Mouse (Mus musculus): Measurements from ENCODE around the gene Wdr46. TPM values are rescaled to one million over a fixed set of nuclear protein-coding genes. Genes with fewer than 3 reads are reported as not detected.
A peak's percentile ranks its signal among the peaks of the same experiment; 100 is the strongest.

The Wdr46 gene
- polyA plus RNA-seq, 1 experiment from 2014 or later = 23.1 TPM

GRCm38 (mm10) chr17:33931947-33932346 lies 8.5 kb upstream of the Wdr46 start:
- Histone ChIP-seq H3K4me2 (ENCODE audit: low read depth, low read length) (peak overlapping the region; percentile 68; the same call in 1 of the 2 replicates), H3K27ac (ENCODE audit: low read length) (no peak overlapping the region), H3K9me3 (replicated peaks; ENCODE audit: control insufficient read depth, low read length) (no peaks in the 10 kb centered on the region), H3K4me1 (ENCODE audit: control insufficient read depth, insufficient read depth, low read length) (peaks cover 19% of the 10 kb centered on the region), H3K4me3 (replicated peaks; ENCODE audit: low read length) (peak overlapping the region; percentile 63; the same call in 1 of the 2 replicates), H3K9ac (ENCODE audit: low read length) (peak overlapping the region; percentile 21; the same call in 1 of the 2 replicates), H3K27me3 (ENCODE audit: control insufficient read depth, insufficient read depth, low read length) (no peaks in the 10 kb centered on the region), H3K36me3 (ENCODE audit: control insufficient read depth, insufficient read depth, low read length) (0 out of 2 replicates have a peak, but pooled peaks cover 8% of the 10 kb centered on the region)
- WGBS = 94% methylated on average over 11 of the region's 11 CpGs
- no peak for ATAC-seq (ENCODE audit: insufficient read depth, low FRiP score)

- no peak overlapping the region for H3K27ac ChIP-seq (ENCODE audit: low read length)
- peaks cover 19% of the 10 kb centered on the region for H3K4me1 ChIP-seq (ENCODE audit: control insufficient read depth, insufficient read depth, low read length)
- H3K4me2 ChIP-seq (ENCODE audit: low read depth, low read length) = no peak overlapping the region
- H3K9ac ChIP-seq (ENCODE audit: low read length) = no peak overlapping the region
- no peaks in the 10 kb centered on the region for H3K27me3 ChIP-seq (ENCODE audit: control insufficient read depth, insufficient read depth, low read length)
- H3K36me3 ChIP-seq (ENCODE audit: control insufficient read depth, insufficient read depth, low read length) = 0 out of 2 replicates have a peak, but pooled peaks cover 8% of the 10 kb centered on the region
- H3K4me3 ChIP-seq (replicated peaks; ENCODE audit: low read length) = no peak overlapping the region
- no peaks in the 10 kb centered on the region for H3K9me3 ChIP-seq (replicated peaks; ENCODE audit: control insufficient read depth, low read length)
- no peak for ATAC-seq (ENCODE audit: insufficient read depth, low FRiP score)
- 85% methylated on average over 14 of the region's 14 CpGs for WGBS
These were observed 8.0 kb upstream of the Wdr46 start for GRCm38 (mm10) chr17:33932448-33932847.

- Histone ChIP-seq H3K9ac (ENCODE audit: low read length) (no peak overlapping the region), H3K36me3 (ENCODE audit: control insufficient read depth, insufficient read depth, low read length) (0 out of 2 replicates have a peak, but pooled peaks cover 8% of the 10 kb centered on the region), H3K4me3 (replicated peaks; ENCODE audit: low read length) (no peak overlapping the region), H3K4me2 (ENCODE audit: low read depth, low read length) (no peak overlapping the region), H3K27me3 (ENCODE audit: control insufficient read depth, insufficient read depth, low read length) (no peaks in the 10 kb centered on the region), H3K27ac (ENCODE audit: low read length) (no peak overlapping the region), H3K4me1 (ENCODE audit: control insufficient read depth, insufficient read depth, low read length) (peaks cover 17% of the 10 kb centered on the region), H3K9me3 (replicated peaks; ENCODE audit: control insufficient read depth, low read length) (no peaks in the 10 kb centered on the region)
- ATAC-seq (ENCODE audit: insufficient read depth, low FRiP score) = no peak
- WGBS = 91% methylated on average over 15 of the region's 15 CpGs
These were observed 7.5 kb upstream of the Wdr46 start for GRCm38 (mm10) chr17:33932970-33933369.

GRCm38 (mm10) chr17:33935422-33936055 lies 4.9 kb upstream of the Wdr46 start:
- no peak overlapping the region for H3K4me2 ChIP-seq (ENCODE audit: low read depth, low read length)
- H3K4me1 ChIP-seq (ENCODE audit: control insufficient read depth, insufficient read depth, low read length) = peaks cover 19% of the 10 kb centered on the region
- no peaks in the 10 kb centered on the region for H3K27me3 ChIP-seq (ENCODE audit: control insufficient read depth, insufficient read depth, low read length)
- H3K27ac ChIP-seq (ENCODE audit: low read length) = no peak overlapping the region
- ATAC-seq (ENCODE audit: insufficient read depth, low FRiP score) = no peak
- no peak overlapping the region for H3K9ac ChIP-seq (ENCODE audit: low read length)
- WGBS = 82% methylated on average over 21 of the region's 21 CpGs
- 0 out of 2 replicates have a peak, but pooled peaks cover 8% of the 10 kb centered on the region for H3K36me3 ChIP-seq (ENCODE audit: control insufficient read depth, insufficient read depth, low read length)
- H3K4me3 ChIP-seq (replicated peaks; ENCODE audit: low read length) = no peak overlapping the region
- H3K9me3 ChIP-seq (replicated peaks; ENCODE audit: control insufficient read depth, low read length) = no peaks in the 10 kb centered on the region

GRCm38 (mm10) chr17:33936993-33937392 lies 3.5 kb upstream of the Wdr46 start:
- H3K4me1 ChIP-seq (ENCODE audit: control insufficient read depth, insufficient read depth, low read length) = peaks cover 16% of the 10 kb centered on the region
- H3K4me3 ChIP-seq (replicated peaks; ENCODE audit: low read length) = no peak overlapping the region
- ATAC-seq (ENCODE audit: insufficient read depth, low FRiP score) = no peak
- H3K4me2 ChIP-seq (ENCODE audit: low read depth, low read length) = no peak overlapping the region
- no peaks in the 10 kb centered on the region for H3K9me3 ChIP-seq (replicated peaks; ENCODE audit: control insufficient read depth, low read length)
- 81% methylated on average over 15 of the region's 15 CpGs for WGBS
- H3K9ac ChIP-seq (ENCODE audit: low read length) = no peak overlapping the region
- 0 out of 2 replicates have a peak, but pooled peaks cover 8% of the 10 kb centered on the region for H3K36me3 ChIP-seq (ENCODE audit: control insufficient read depth, insufficient read depth, low read length)
- no peak overlapping the region for H3K27ac ChIP-seq (ENCODE audit: low read length)
- H3K27me3 ChIP-seq (ENCODE audit: control insufficient read depth, insufficient read depth, low read length) = no peaks in the 10 kb centered on the region

DNA sequence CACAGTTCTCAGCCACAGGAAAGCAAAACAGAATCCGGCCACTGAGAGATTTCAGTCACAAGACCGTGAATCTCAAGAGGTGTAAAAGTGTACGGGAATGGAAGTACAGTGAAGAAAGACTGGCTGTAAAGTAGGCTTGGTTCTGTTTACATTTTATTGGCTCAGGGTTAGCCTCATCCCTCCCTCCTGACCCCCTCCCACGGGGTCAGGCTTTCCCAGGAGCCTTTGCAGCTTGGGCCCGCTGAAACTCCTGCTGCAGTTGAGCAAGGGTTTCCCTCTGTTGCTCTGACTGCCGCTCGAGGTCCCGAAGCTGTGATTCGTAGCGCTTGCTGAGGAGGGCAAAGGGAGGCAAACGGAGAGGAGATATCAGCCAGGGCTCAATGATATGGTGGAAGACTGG lies 1.7 kb upstream of the Wdr46 start:
- Histone ChIP-seq H3K4me2 (ENCODE audit: low read depth, low read length) (no peak overlapping the region), H3K36me3 (ENCODE audit: control insufficient read depth, insufficient read depth, low read length) (peaks cover 12% of the 10 kb centered on the region; the same call in 1 of the 2 replicates)
- 76% methylated on average over 11 of the region's 11 CpGs for WGBS

DNA sequence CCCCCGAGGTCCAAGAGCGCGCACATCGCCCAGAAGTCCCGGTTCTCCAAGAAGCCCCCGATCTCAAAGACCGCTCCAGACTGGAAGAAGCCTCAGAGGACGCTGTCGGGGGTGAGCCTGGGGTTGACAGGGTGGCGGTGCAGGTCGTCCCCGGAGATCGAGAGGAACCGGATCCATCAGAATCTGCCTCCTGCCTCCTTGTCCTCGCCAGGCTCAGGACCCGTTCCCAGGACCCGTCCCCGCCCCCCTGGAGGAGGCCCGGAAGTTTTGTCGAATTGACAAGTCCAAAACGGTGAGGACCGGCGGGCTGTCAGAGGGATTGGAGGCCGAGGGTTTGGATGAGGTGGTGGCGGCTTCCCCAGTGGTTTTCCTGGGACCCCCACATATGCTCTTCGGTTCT lies 521 bp downstream of the Wdr46 start:
- H3K27me3 ChIP-seq (ENCODE audit: control insufficient read depth, insufficient read depth, low read length) = no peaks in the 10 kb centered on the region
- WGBS = 1% methylated on average over 26 of the region's 26 CpGs
- H3K36me3 ChIP-seq (ENCODE audit: control insufficient read depth, insufficient read depth, low read length) = peaks cover 5% of the 10 kb centered on the region; the same call in 1 of the 2 replicates
- peak overlapping the region; percentile 94 for H3K4me3 ChIP-seq (replicated peaks; ENCODE audit: low read length)
- H3K4me1 ChIP-seq (ENCODE audit: control insufficient read depth, insufficient read depth, low read length) = peaks cover 16% of the 10 kb centered on the region
- H3K27ac ChIP-seq (ENCODE audit: low read length) = no peak overlapping the region
- no peaks in the 10 kb centered on the region for H3K9me3 ChIP-seq (replicated peaks; ENCODE audit: control insufficient read depth, low read length)
- H3K9ac ChIP-seq (ENCODE audit: low read length) = peak overlapping the region; percentile 92
- H3K4me2 ChIP-seq (ENCODE audit: low read depth, low read length) = peak overlapping the region; percentile 95
- ATAC-seq (ENCODE audit: insufficient read depth, low FRiP score) = no peak

More for the DNA sequence above, 1.7 kb upstream of the Wdr46 start:
- ATAC-seq (ENCODE audit: insufficient read depth, low FRiP score) = no peak
- no peak overlapping the region for H3K27ac ChIP-seq (ENCODE audit: low read length)
- H3K9me3 ChIP-seq (replicated peaks; ENCODE audit: control insufficient read depth, low read length) = no peaks in the 10 kb centered on the region
- H3K4me1 ChIP-seq (ENCODE audit: control insufficient read depth, insufficient read depth, low read length) = peaks cover 16% of the 10 kb centered on the region
- no peak overlapping the region for H3K4me3 ChIP-seq (replicated peaks; ENCODE audit: low read length)
- H3K27me3 ChIP-seq (ENCODE audit: control insufficient read depth, insufficient read depth, low read length) = no peaks in the 10 kb centered on the region
- H3K9ac ChIP-seq (ENCODE audit: low read length) = no peak overlapping the region

DNA sequence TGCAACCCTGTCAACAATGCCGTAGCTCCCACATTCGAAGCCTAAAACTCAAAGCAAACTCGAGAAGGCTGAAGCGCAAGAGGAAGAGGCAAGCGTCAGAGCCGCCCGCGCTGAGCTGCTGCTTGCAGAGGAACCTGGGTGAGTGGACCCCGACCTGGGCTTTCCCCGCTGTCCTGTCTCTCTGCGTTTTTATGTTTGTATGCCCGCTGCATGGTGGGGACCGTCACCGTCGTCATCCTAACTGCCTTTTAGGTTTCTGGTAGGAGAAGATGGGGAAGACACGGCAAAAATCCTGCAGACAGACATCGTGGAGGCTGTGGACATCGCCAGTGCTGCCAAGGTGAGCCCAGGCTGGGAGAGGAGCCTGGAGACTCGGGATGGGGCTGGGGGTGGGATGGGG lies 921 bp downstream of the Wdr46 start:
- no peak overlapping the region for H3K27ac ChIP-seq (ENCODE audit: low read length)
- H3K27me3 ChIP-seq (ENCODE audit: control insufficient read depth, insufficient read depth, low read length) = no peaks in the 10 kb centered on the region
- peaks cover 4% of the 10 kb centered on the region; the same call in 1 of the 2 replicates for H3K36me3 ChIP-seq (ENCODE audit: control insufficient read depth, insufficient read depth, low read length)
- peak overlapping the region; percentile 94 for H3K4me3 ChIP-seq (replicated peaks; ENCODE audit: low read length)
- peaks cover 16% of the 10 kb centered on the region for H3K4me1 ChIP-seq (ENCODE audit: control insufficient read depth, insufficient read depth, low read length)
- 51% methylated on average over 19 of the region's 19 CpGs for WGBS
- peak overlapping the region; percentile 95 for H3K4me2 ChIP-seq (ENCODE audit: low read depth, low read length)
- H3K9me3 ChIP-seq (replicated peaks; ENCODE audit: control insufficient read depth, low read length) = no peaks in the 10 kb centered on the region
- no peak for ATAC-seq (ENCODE audit: insufficient read depth, low FRiP score)
- peak overlapping the region; percentile 92 for H3K9ac ChIP-seq (ENCODE audit: low read length)

DNA sequence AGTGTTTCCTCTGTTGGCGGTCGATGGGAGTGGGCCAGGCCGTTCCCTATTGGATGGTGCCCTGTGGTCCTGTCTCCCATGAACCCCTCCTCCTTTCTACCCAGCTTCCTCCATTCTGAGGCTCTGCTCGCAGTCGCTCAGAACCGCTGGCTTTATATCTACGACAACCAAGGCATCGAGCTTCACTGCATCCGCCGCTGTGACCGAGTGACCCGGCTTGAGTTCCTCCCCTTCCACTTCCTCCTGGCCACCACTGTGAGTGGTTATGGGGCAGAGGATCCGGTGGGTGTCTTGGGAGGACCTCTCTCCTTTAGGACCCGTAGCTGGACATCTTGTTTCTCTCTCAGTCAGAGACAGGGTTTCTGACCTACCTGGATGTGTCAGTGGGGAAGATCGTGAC lies 3.0 kb downstream of the Wdr46 start:
- Histone ChIP-seq H3K36me3 (ENCODE audit: control insufficient read depth, insufficient read depth, low read length) (peaks cover 4% of the 10 kb centered on the region; the same call in 1 of the 2 replicates), H3K27me3 (ENCODE audit: control insufficient read depth, insufficient read depth, low read length) (no peaks in the 10 kb centered on the region), H3K4me3 (replicated peaks; ENCODE audit: low read length) (no peak overlapping the region), H3K27ac (ENCODE audit: low read length) (no peak overlapping the region), H3K4me2 (ENCODE audit: low read depth, low read length) (no peak overlapping the region), H3K9ac (ENCODE audit: low read length) (no peak overlapping the region), H3K4me1 (ENCODE audit: control insufficient read depth, insufficient read depth, low read length) (peaks cover 16% of the 10 kb centered on the region), H3K9me3 (replicated peaks; ENCODE audit: control insufficient read depth, low read length) (no peaks in the 10 kb centered on the region)
- ATAC-seq (ENCODE audit: insufficient read depth, low FRiP score) = no peak
- 93% methylated on average over 15 of the region's 15 CpGs for WGBS

Measured in stomach, embryonic 16.5 days (tissue).